Mouse (Mus musculus): Measurements from ENCODE around the gene Skp2.

GRCm38 (mm10) chr15:9118852-9119251 is 36.4 kb downstream of the Skp2 start:
- TF ChIP-seq EP300 (IDR thresholded peaks at IDR 0.05; ENCODE audit: low read depth) (no peak), CTCF (IDR thresholded peaks at IDR 0.05; ENCODE audit: low read depth) (no peak)

All from liver, postnatal 0 days (tissue).